Mouse (Mus musculus) embryonic fibroblast, embryonic 13.5 days (primary cell): ENCODE results near the gene Cdc42bpa. TPM values are rescaled to one million over a fixed set of nuclear protein-coding genes. Genes with fewer than 3 reads are reported as not detected.

ENCODE experiments used
- H3K27ac ChIP-seq: 2 replicates; pipeline ENCODE4 v1.5.1; 2012; ENCODE audit warnings: low read length, control low read depth, inconsistent platforms; ENCODE audit not compliant: insufficient read depth
- H3K4me1 ChIP-seq: 2 replicates; pipeline ENCODE4 v1.6.1; 2011; ENCODE audit warnings: low read length; ENCODE audit not compliant: control insufficient read depth, insufficient read depth
- H3K4me3 ChIP-seq: 2 replicates; pipeline ENCODE4 v1.5.1; 2011; ENCODE audit warnings: mild to moderate bottlenecking, control low read depth, low read length; ENCODE audit not compliant: insufficient read depth
- CTCF ChIP-seq: IDR thresholded peaks from 2 replicates; pipeline ENCODE4 v1.5.1; 2011; ENCODE audit warnings: mild to moderate bottlenecking, control low read depth, low read length, moderate library complexity, borderline replicate concordance; ENCODE audit not compliant: insufficient read depth
- POLR2A ChIP-seq: IDR thresholded peaks from 2 replicates; pipeline ENCODE4 v1.6.1; 2011; ENCODE audit warnings: low read depth, mild to moderate bottlenecking, control low read depth, low read length, moderate library complexity
- polyA plus RNA-seq: library from polyadenylated mRNA; stranded (reverse); fragments of >200 nt; gene quantifications from 2 replicates; pipeline ENCODE4 v1.2.4, GENCODE M21; 2011; ENCODE audit warnings: low read depth; ENCODE audit not compliant: missing spikeins, insufficient read length

Cdc42bpa gene
- polyA plus RNA-seq = 109 and 138 TPM in 2 replicates

DNA sequence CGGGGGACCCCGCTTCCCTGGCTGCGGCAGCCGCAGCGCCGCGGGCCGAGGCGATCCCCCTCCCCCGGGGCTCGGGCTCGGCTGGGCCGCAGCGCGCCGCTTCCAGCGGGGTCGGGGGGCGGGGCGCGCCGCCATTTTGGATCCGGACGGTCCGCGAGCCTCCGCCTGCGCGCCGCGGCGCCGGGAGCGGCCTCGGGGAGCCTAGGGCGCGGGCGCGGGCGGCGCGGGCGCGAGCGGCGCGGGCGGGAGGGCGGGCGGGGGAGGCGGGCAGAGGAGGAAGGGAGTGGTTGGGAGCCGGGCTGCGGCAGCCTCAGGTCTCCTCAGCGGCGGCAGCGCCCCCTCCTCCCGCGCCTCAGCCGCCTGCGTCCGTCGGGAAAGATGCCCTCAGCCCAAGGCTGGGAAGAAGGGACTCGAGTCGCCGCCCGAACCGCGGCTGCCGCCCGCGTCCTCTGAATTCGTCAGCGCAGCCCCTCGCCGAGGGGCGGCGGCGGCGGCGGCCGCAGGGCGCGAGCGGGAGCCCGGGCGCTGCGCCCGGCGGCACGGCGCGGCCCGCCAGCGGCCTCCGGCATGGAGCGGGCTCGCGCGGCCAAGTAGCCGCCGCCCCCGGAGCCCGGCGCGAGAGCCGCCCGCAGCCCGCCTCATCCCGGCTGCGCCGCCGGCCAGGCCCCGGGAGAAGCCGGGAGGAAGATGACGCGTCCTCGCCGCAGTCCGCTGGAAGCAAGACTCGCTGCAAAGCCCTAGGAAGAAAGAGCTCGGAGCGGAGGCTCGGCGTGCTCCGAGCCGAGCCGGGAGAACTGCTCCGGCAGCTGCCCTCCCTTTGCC lies at the start of gene Cdc42bpa:
TSS of gene Cdc42bpa (plus strand) at position 752 of the 822 bp plus-strand sequence.
- peak within 1 kb of the TSS; percentile 100 for H3K4me3 ChIP-seq
- H3K27ac ChIP-seq = peak within 1 kb of the TSS; percentile 87
- TF ChIP-seq POLR2A (peak; percentile 74; the same call in 1 of the 2 replicates), CTCF (no peak)
- H3K4me1 ChIP-seq = no peaks in the 10 kb centered on the region

DNA sequence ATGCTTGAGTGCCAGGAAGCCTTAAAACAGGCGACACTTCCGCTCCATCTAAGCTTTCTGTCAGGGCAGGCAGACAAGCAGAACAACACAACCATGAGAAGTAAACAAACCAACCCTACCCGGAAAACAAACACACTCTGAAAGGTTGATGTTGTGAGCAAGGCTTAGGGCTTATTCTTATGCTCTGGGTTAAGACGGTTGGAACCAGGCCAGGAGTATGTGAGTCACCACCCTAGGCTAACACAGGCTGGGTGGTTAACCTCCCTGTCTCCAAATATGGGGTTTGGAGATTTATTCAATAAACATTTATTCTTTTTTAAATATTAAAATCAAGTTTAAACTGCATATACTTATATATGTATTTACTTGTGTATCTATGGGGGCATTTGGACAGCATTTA lies 46.8 kb upstream of the Cdc42bpa start:
- TF ChIP-seq CTCF = no peak
- TF ChIP-seq POLR2A = no peak
- Histone ChIP-seq H3K27ac (peak overlapping the region; percentile 23; the same call in 1 of the 2 replicates), H3K4me3 (no peak overlapping the region), H3K4me1 (peaks cover 13% of the 10 kb centered on the region)

DNA sequence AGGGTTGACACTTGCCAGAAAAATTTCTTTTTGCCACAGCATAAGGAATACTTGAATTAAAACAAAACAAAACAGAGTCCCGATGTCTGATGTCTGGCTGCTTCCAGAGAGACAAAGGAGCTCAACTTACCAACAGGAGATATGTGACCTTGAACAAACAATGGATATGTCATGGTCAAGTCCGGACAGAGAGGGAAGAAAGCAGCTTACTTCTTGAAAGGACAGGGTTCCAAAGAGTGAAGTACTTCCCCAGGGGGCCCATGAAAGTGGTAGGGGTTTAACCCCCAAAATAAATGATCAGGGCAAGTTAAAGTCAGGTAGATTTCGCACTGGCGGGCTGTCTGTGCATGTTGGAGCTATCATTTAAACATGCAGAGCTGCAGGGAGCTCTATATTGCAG lies 43.2 kb upstream of the Cdc42bpa start:
- H3K27ac ChIP-seq = no peak overlapping the region
- H3K4me3 ChIP-seq = no peak overlapping the region
- H3K4me1 ChIP-seq = peaks cover 13% of the 10 kb centered on the region
- no peak for TF ChIP-seq POLR2A
- no peak for TF ChIP-seq CTCF

DNA sequence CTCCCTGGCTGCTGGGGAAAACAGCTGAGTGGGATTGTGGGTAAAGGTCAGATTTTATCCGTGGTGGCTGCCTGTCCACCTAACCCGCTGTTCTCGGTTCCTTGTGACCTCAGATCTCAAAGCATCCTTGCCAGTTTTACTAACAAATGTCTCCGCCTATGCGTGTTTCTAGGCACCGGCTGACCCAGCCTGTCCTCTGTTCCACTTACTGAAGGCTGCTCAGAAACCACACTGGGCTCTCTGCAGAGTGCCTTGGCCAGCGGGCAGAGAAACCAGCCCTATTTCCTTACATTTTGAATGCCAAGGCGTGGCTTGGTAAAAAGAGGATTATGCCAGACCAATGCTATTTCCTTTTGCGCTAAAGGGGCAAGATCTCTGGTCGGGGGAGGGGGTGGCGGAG lies 42.8 kb upstream of the Cdc42bpa start:
- Histone ChIP-seq H3K4me1 (peaks cover 13% of the 10 kb centered on the region), H3K4me3 (no peak overlapping the region), H3K27ac (no peak overlapping the region)
- no peak for TF ChIP-seq CTCF
- TF ChIP-seq POLR2A = no peak

DNA sequence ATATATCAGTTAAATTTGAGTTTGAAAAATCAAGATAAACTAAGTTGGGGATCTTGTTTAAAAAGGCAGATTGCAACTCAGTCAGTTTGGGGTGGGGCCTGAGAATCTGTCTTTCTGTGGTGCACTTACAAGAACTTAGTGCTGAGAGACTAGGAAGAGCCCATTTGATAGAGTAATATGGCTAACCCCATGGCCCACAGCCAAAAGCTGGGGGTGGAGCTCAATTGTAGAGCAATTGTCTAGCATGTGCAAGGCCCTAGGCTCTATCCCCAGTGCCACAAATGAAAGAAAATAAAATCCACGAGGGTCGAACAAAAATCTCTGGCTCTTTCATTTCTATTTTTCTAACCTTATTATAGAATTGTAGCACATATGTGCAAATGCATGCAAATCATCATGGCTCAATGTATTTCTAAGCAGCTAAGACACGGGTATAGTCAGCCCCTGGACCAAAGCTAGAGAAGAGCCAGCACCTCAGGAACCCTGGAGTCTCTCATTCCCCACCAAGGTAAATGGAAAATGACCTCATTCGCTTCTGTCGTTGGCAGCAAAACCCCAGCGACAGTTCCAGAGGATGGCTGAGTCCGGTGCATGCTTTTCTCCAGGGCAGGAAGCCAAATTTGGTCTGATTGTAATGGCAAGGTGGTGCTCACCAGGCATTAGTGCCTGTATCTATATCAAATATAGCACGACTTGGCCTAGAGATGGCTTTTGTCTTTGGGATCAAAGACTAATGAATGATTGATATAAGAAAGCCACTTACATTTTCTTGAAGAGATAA lies 40.4 kb upstream of the Cdc42bpa start:
- no peak overlapping the region for H3K27ac ChIP-seq
- no peaks in the 10 kb centered on the region for H3K4me1 ChIP-seq
- H3K4me3 ChIP-seq = no peak overlapping the region
- TF ChIP-seq CTCF = no peak
- TF ChIP-seq POLR2A = no peak

DNA sequence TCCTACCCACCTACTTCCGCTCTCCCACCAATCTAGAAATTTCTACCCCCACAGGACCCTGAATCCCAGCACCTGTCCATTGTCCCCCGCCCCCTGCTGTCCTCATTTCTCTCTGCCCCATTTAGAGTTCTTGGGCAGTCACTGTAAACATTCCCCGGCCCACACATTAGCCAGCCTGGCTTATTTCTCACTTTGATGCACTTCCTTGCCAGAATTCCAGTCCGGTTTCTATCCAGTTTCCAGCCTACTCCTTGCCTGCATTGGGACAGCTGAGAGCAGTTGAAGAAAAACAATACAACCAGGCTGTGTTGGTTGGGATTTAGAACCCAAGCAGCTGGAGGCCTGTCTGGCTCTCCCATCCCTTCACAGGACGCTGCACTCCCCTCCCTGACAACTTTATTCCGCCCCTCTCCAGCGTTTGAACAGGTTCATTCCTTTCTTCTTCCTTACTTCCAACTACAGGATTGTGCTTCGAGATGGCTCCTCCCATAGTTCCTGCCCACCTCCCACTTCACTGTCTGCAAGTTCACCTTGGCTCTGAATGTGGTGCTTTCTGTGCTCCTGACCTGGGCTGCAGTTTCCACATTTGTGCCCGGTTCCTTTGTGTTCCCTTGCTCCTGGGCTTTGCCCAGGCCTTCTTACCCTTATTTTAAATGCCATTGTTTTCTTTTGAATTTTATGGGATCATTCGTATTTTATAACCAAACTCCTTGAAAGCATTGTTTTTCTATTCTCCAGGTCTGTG lies 36.4 kb upstream of the Cdc42bpa start:
- no peaks in the 10 kb centered on the region for H3K4me1 ChIP-seq
- no peak overlapping the region for H3K27ac ChIP-seq
- TF ChIP-seq POLR2A (no peak), CTCF (no peak)

DNA sequence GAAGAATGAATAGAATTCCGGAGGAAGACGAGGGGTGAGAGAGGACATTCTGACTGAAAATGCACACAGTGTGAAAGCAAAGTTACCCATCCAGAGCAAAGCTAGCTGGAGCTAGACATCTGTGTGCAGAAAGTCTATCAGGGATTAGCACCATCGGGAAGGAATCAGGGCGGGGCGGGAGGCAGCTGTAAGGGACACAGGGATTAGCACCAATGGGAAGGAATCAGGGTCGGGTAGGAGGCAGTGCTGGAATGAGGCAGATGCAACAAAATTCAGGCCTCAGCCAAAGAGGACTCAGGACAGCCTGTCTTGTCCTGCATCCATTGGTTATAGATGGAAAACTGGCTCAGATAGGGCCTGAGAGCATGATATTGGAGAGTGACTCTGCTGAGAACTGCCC lies 34.0 kb upstream of the Cdc42bpa start:
- no peak for TF ChIP-seq CTCF
- no peak for TF ChIP-seq POLR2A
- H3K27ac ChIP-seq = no peak overlapping the region
- H3K4me1 ChIP-seq = no peaks in the 10 kb centered on the region
- H3K4me3 ChIP-seq = no peak overlapping the region

More for the DNA sequence above, 36.4 kb upstream of the Cdc42bpa start:
- no peak overlapping the region for H3K4me3 ChIP-seq

DNA sequence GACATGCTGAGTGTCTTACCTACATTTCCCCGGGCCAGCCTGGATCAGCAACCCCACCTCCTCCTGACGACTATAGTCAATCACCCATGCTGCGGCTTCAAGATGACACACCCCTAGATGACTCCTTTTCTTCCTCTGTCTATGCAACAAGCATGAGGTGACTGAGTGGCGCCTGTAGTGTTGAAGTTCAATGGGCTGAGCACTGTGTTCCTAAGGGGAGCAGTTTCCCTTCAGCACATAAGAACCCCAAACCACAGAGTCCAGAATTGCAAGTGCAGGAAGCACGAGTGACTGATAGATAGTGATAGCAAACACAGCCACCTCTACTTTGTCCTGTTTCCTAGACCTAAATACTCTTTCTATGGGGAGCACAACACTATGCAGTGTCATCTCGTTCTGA lies 33.2 kb upstream of the Cdc42bpa start:
- no peak for TF ChIP-seq POLR2A
- TF ChIP-seq CTCF = no peak
- Histone ChIP-seq H3K4me3 (no peak overlapping the region), H3K4me1 (no peaks in the 10 kb centered on the region), H3K27ac (no peak overlapping the region)

DNA sequence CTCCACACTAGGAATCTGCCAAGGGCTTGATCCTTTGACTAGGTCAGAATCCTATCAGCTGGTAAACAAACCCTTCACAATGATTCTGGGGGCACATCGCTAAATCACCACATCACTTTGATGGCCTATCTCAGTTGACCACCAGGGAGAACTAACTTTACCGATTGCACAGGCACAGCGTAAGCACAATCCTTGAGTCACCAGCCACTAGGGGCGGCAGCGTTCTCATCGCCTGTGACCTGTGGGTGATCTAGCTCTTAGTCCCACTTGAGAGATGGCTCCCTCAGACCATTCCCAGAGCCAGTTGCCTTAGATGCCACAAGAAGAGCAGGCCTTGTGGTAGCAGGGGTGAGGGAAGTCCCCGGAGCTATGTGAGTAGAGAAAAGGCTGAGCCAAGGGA lies 31.4 kb upstream of the Cdc42bpa start:
- Histone ChIP-seq H3K27ac (no peak overlapping the region), H3K4me3 (no peak overlapping the region), H3K4me1 (no peaks in the 10 kb centered on the region)
- TF ChIP-seq POLR2A (no peak), CTCF (peak; percentile 39; the same call in 1 of the 2 replicates)

DNA sequence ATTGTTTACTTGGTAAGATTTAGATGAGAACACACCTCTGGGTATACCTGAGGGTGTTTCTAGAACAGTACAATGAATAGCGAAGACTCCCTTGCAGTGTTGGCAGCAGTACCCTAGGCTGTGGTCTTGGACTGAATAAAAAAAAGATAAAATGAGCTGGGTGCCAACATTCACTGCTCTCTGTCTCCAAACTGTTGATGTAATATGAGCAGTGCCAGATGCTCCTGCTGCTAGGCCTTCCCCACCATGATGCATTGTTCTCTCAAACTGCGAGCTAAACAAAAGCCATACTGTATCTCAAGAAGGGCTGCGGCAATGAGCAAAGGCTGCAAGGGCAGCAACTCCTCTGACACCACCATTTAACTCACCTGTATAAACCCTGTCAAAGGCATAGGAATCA lies 29.0 kb upstream of the Cdc42bpa start:
- TF ChIP-seq CTCF (no peak), POLR2A (no peak)
- Histone ChIP-seq H3K4me3 (no peak overlapping the region), H3K4me1 (no peaks in the 10 kb centered on the region), H3K27ac (no peak overlapping the region)
